ENCODE assay signal across 19 mouse cellular contexts in genomic region chr5:90838582-90838981, GRCm38 (mm10). TPM values are rescaled to one million over a fixed set of nuclear protein-coding genes. Genes with fewer than 3 reads are reported as not detected.
DNase-seq lines count a peak whose midpoint lies in the region.
"Had no signal": no experiment of that assay in that cellular context is flagged by ENCODE, and none has a peak within 500 bp of the region (broad histone marks: within the 10 kb centered on the region; RNA-seq: fewer than 3 reads in every experiment).

No protein-coding gene starts in this region.

- DNase-seq in gastrocnemius, postnatal 14 days: peak; percentile 43
- no peak for DNase-seq in gastrocnemius, postnatal 36 days
- DNase-seq in kidney, postnatal 4 days: peak; percentile 49 to 53
- DNase-seq in kidney, adult 9 months: no peak
- DNase-seq in gastrocnemius, postnatal 25 days: peak; percentile 35
- DNase-seq in lung, postnatal 4 days: peak; percentile 27 to 53
- DNase-seq in yolk sac, embryonic 10.5 days (ENCODE audit: low spot score): no peak
- DNase-seq: adrenal gland, postnatal 36 days; B cell, adult 2 months; cerebellum, adult 18-20 months; kidney, postnatal 25 days; right cerebral cortex, postnatal 25 days; thymus, adult 2 months had no signal

- intact Hi-C loops in gastrocnemius, postnatal 14 days (cut with DNase I; ENCODE audit: low total_unique reads): no loop called here
- intact Hi-C loops in gastrocnemius, postnatal 36 days (cut with DNase I): no loop called here

RNA-seq across cellular contexts. Expression of gene Cxcl15, which starts 44.2 kb away (rescaled TPM):
- total RNA-seq in gastrocnemius, postnatal 14 days (2021): not detected
- not detected for total RNA-seq in gastrocnemius, postnatal 36 days (2021)
- not detected for total RNA-seq in gastrocnemius, postnatal 25 days (2021)
- total RNA-seq: adrenal gland, postnatal 36 days; common myeloid progenitor, adult 5-6 weeks; hematopoietic stem cell, adult 5-6 weeks; hindbrain, postnatal 0 days; left cerebral cortex, adult 18-20 months; liver, adult 2 months; megakaryocyte, adult 5-6 weeks had no signal

RNA-seq across cellular contexts. Expression of gene Cxcl1, which starts 52.5 kb away (rescaled TPM):
- under 1 TPM in 1 of 2 experiments, not detected in 1; 0.11 TPM for total RNA-seq in gastrocnemius, postnatal 14 days (2021)
- under 1 TPM in 1 of 2 experiments, not detected in 1; 0.36 TPM for total RNA-seq in gastrocnemius, postnatal 36 days (2021)
- total RNA-seq in gastrocnemius, postnatal 25 days (2021): under 1 TPM in 1 of 2 experiments, not detected in 1; 0.24 TPM
- total RNA-seq: common myeloid progenitor, adult 5-6 weeks; hematopoietic stem cell, adult 5-6 weeks; hindbrain, postnatal 0 days; left cerebral cortex, adult 18-20 months had no signal

RNA-seq across cellular contexts. Expression of gene Cxcl3, which starts 52.7 kb away (rescaled TPM):
- total RNA-seq in gastrocnemius, postnatal 14 days (2021): not detected
- not detected for total RNA-seq in gastrocnemius, postnatal 36 days (2021)
- not detected for total RNA-seq in gastrocnemius, postnatal 25 days (2021)
- total RNA-seq: adrenal gland, postnatal 36 days; hematopoietic stem cell, adult 5-6 weeks; hindbrain, postnatal 0 days; left cerebral cortex, adult 18-20 months; liver, adult 2 months; megakaryocyte, adult 5-6 weeks had no signal

Comparison
In these comparisons a context has a peak if more than half of its experiments do, and no peak if none do; other contexts are left out.
1. DNase-seq: peak in gastrocnemius, postnatal 14 days (single experiment), kidney, postnatal 4 days (2 of 2), gastrocnemius, postnatal 25 days (single experiment) and lung, postnatal 4 days (2 of 2); none in gastrocnemius, postnatal 36 days (0 of 2), kidney, adult 9 months (single experiment) and yolk sac, embryonic 10.5 days (single experiment).